Mouse (Mus musculus) forebrain, embryonic 14.5 days (tissue): ENCODE measurements at regions not wholly inside any gene's neighbourhood (a gene's known extent, or its start where the extent isn't known, plus 50 kb on each side); places are given as distances from the start of the nearest gene placed in this dataset.

Source experiments
- ATAC-seq: fragments of 200-750 bp; cut with Nextera tagmentation; 2 replicates; pipeline ENCODE4 v1.8.0; 2017; ENCODE audit warnings: mild to moderate bottlenecking, moderate library complexity
- DNase-seq: peaks from one replicate; pipeline ENCODE4 v3.0.0-alpha.2; 2015; ENCODE audit warnings: low spot score
- H3K27ac ChIP-seq: fragments of 300-500 bp; sonication (generic); 2 replicates; pipeline ENCODE4 v1.5.1; 2014; ENCODE audit warnings: low read depth, mild to moderate bottlenecking, control low read depth, low read length, moderate library complexity
- H3K27me3 ChIP-seq: fragments of 300-500 bp; sonication (generic); replicated peaks from 2 replicates; pipeline ENCODE4 v1.6.1; 2014; ENCODE audit warnings: low read length, control low read depth, mixed read lengths; ENCODE audit not compliant: control insufficient read depth, insufficient read depth
- H3K36me3 ChIP-seq: fragments of 300-500 bp; sonication (generic); 2 replicates; pipeline ENCODE4 v1.6.1; 2014; ENCODE audit warnings: low read length, control low read depth; ENCODE audit not compliant: control insufficient read depth, insufficient read depth
- H3K4me1 ChIP-seq: fragments of 300-500 bp; sonication (generic); 2 replicates; pipeline ENCODE4 v1.6.1; 2014; ENCODE audit warnings: antibody characterized with exemption, low read length, control low read depth; ENCODE audit not compliant: control insufficient read depth, insufficient read depth
- H3K4me2 ChIP-seq: fragments of 300-500 bp; sonication (generic); 2 replicates; pipeline ENCODE4 v1.6.1; 2014; ENCODE audit warnings: mild to moderate bottlenecking, control low read depth, low read length
- H3K4me3 ChIP-seq: fragments of 300-500 bp; sonication (generic); 2 replicates; pipeline ENCODE4 v1.5.1; 2014; ENCODE audit warnings: low read depth, low read length, control low read depth
- H3K9ac ChIP-seq: fragments of 300-500 bp; sonication (generic); 2 replicates; pipeline ENCODE4 v1.6.1; 2014; ENCODE audit warnings: mild to moderate bottlenecking, low read length, control low read depth, moderate library complexity
- H3K9me3 ChIP-seq: fragments of 300-500 bp; sonication (generic); replicated peaks from 2 replicates; pipeline ENCODE4 v1.6.1; 2016; ENCODE audit warnings: low read length, control low read depth, mixed read lengths; ENCODE audit not compliant: control insufficient read depth
- WGBS: fragments of 180-500 bp; shearing (Covaris S2); extraction: QIAGEN DNeasy Blood & Tissue Kit; methylation state at CpG from one replicate; pipeline ENCODE4 v1.1.7; 2014; 5-methylcytosine and 5-hydroxymethylcytosine counted together

DNA sequence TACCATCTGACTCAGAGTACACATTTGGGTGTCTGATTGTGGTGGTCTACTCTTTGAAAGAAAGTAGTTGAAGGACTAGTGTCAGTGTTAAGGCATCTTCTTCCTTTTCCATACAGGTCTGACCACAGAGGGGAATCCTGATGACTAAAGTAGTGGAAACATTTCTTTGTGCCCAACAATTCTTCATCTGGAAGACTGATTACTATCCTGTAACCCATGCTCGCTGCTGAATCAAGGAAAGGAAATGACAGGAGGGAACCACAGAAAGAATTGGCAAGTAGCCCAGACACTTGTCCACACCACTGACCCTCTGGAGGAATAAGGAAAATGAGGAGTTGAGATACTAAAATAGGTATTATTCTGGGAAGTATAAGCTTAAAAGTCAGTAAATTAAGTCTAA is 162.3 kb downstream of the 4933402N22Rik start:
- no peak for ATAC-seq
- H3K27ac ChIP-seq, result no peak overlapping the region
- DNase-seq, result no peak
- H3K4me2 ChIP-seq, result no peak overlapping the region
- H3K9ac ChIP-seq, result no peak overlapping the region
- H3K9me3 ChIP-seq, result no peaks in the 10 kb centered on the region
- 75% methylated on average over 1 of the region's 1 CpGs for WGBS
- H3K36me3 ChIP-seq, result no peaks in the 10 kb centered on the region
- H3K4me1 ChIP-seq, result no peaks in the 10 kb centered on the region
- H3K4me3 ChIP-seq, result no peak overlapping the region
- H3K27me3 ChIP-seq, result no peaks in the 10 kb centered on the region

GRCm38 (mm10) chr5:12093680-12094079 is 175.8 kb downstream of the 4933402N22Rik start:
- DNase-seq, result no peak
- no peak overlapping the region for H3K9ac ChIP-seq
- no peak overlapping the region for H3K27ac ChIP-seq
- H3K27me3 ChIP-seq, result no peaks in the 10 kb centered on the region
- WGBS, result 90% methylated on average over 1 of the region's 1 CpGs
- no peaks in the 10 kb centered on the region for H3K9me3 ChIP-seq
- H3K4me3 ChIP-seq, result no peak overlapping the region
- H3K4me2 ChIP-seq, result no peak overlapping the region
- no peak for ATAC-seq
- H3K36me3 ChIP-seq, result no peaks in the 10 kb centered on the region
- H3K4me1 ChIP-seq, result no peaks in the 10 kb centered on the region

DNA sequence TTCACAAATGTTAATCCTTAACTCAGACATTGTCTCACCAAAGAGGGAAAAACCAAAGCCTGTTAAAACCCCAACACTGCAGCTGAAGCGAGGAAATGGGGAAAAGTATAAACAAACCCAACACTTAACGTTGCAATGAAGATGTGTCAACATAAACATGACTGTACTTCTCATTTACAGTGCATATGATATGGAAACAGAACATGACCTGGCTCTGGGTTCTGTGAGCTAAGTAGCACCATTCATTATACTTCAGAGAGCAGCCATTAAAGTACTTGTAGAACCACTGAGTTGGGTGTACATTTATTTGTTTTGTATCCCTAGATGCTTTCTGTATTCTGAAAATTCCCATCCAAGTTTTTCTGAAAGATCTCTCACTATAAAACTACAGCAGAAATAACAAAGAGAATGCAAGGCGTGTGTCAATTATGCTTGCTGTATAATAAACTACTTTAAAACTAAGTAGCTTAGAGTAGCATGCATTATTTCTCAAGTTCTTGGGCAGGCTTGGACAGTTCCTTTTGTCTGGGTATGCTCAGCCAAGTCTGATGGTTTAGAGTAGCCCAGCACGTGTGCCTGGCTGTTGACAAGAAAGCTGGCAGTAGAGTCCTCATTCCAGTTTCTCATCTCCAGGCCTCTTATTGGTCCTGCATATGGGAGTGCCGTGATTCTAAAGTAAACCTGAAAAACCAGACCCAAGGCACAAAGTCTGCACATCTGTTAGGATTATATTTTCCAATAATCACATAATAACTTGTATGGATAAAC is 198.9 kb downstream of the 4933402N22Rik start:
- ATAC-seq (no peak), DNase-seq (no peak)
- Histone ChIP-seq H3K9me3 (no peaks in the 10 kb centered on the region), H3K4me2 (no peak overlapping the region), H3K36me3 (no peaks in the 10 kb centered on the region), H3K4me3 (no peak overlapping the region), H3K27ac (no peak overlapping the region), H3K4me1 (no peaks in the 10 kb centered on the region), H3K9ac (no peak overlapping the region), H3K27me3 (no peaks in the 10 kb centered on the region)
- 73% methylated on average over 5 of the region's 5 CpGs for WGBS

DNA sequence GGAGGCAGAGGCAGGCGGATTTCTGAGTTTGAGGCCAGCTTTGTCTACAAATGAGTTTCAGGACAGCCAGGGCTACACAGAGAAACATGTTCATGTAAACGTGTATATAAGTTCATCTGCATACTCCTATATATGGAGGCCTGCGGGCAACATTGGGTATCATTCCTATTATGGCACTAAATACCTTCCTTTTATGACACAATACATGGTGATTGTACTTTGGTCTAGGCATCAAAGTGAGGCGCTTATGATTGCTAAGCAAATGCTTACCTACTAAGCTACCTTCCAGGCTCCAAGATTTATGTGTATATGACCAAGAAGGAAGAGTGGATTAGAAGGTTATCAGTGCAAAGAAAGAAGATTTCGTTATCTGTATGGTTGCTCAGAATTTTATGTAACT is 207.1 kb downstream of the 4933402N22Rik start:
- Histone ChIP-seq H3K27ac (no peak overlapping the region), H3K27me3 (no peaks in the 10 kb centered on the region), H3K9ac (no peak overlapping the region), H3K36me3 (no peaks in the 10 kb centered on the region), H3K9me3 (no peaks in the 10 kb centered on the region), H3K4me3 (no peak overlapping the region), H3K4me2 (no peak overlapping the region), H3K4me1 (no peaks in the 10 kb centered on the region)
- ATAC-seq, result no peak
- no peak for DNase-seq
- WGBS, result 90% methylated on average over 5 of the region's 5 CpGs

DNA sequence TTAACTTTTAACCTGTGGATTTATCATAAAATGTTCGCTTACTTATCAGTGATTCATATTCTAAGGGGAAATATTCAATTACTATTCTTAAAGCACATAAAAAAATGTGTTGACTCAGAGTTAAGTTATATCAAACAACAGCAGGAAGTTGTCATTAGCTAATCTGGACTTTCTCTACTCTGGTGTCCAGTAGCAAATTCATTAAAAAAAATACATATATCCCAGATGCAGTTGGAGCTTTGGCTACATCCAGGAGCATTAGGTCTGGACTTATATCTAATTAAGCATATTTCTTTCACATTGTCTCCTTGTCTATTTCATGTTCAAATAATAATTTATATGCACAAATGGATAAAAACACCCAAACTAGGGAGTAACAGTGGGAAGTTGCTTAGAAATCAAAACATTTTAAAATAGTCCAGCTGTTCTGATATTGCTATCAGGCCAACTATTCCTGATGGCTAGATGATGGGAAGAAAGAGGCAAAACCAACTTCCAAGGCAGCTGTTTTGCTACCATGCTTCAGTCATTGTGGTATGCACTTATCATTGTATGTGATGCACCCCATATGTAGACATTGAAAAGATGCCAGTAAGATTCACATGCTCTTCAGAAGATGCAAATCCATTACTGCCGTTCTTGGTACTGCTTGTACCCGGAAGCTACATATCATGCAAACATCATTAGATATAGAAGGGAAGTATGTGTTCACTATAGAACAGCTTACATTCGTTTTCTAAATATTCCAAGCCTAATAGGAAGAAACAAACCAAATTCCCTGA is 209.8 kb downstream of the 4933402N22Rik start:
- Histone ChIP-seq H3K9ac (no peak overlapping the region), H3K4me2 (no peak overlapping the region), H3K27me3 (no peaks in the 10 kb centered on the region), H3K9me3 (no peaks in the 10 kb centered on the region), H3K4me3 (no peak overlapping the region), H3K27ac (no peak overlapping the region), H3K36me3 (no peaks in the 10 kb centered on the region), H3K4me1 (no peaks in the 10 kb centered on the region)
- DNase-seq (no peak), ATAC-seq (no peak)
- 83% methylated on average over 4 of the region's 4 CpGs for WGBS

GRCm38 (mm10) chr5:12138961-12139360 is 221.1 kb downstream of the 4933402N22Rik start:
- Histone ChIP-seq H3K4me1 (no peaks in the 10 kb centered on the region), H3K27ac (no peak overlapping the region), H3K4me2 (no peak overlapping the region), H3K9me3 (no peaks in the 10 kb centered on the region), H3K36me3 (no peaks in the 10 kb centered on the region), H3K27me3 (no peaks in the 10 kb centered on the region), H3K9ac (no peak overlapping the region), H3K4me3 (no peak overlapping the region)
- ATAC-seq, result no peak
- DNase-seq, result no peak

- Histone ChIP-seq H3K4me3 (no peak overlapping the region), H3K9me3 (no peaks in the 10 kb centered on the region), H3K36me3 (no peaks in the 10 kb centered on the region), H3K4me2 (no peak overlapping the region), H3K27ac (no peak overlapping the region), H3K9ac (no peak overlapping the region), H3K27me3 (no peaks in the 10 kb centered on the region), H3K4me1 (no peaks in the 10 kb centered on the region)
- ATAC-seq, result no peak
- 58% methylated on average over 4 of the region's 4 CpGs for WGBS
- DNase-seq, result no peak
Observed at GRCm38 (mm10) chr5:12153295-12153694, 229.9 kb upstream of the Sema3d start.

GRCm38 (mm10) chr5:12154551-12155091 is 228.6 kb upstream of the Sema3d start:
- WGBS, result 50% methylated on average over 3 of the region's 3 CpGs
- Histone ChIP-seq H3K4me1 (no peaks in the 10 kb centered on the region), H3K4me3 (no peak overlapping the region), H3K36me3 (no peaks in the 10 kb centered on the region), H3K9ac (no peak overlapping the region), H3K4me2 (no peak overlapping the region), H3K27me3 (no peaks in the 10 kb centered on the region), H3K27ac (no peak overlapping the region), H3K9me3 (no peaks in the 10 kb centered on the region)
- DNase-seq (no peak), ATAC-seq (no peak)

GRCm38 (mm10) chr5:12191681-12192080 is 191.5 kb upstream of the Sema3d start:
- no peak overlapping the region for H3K4me2 ChIP-seq
- 80% methylated on average over 1 of the region's 1 CpGs for WGBS
- no peaks in the 10 kb centered on the region for H3K27me3 ChIP-seq
- no peaks in the 10 kb centered on the region for H3K4me1 ChIP-seq
- H3K27ac ChIP-seq, result no peak overlapping the region
- peak; percentile 3 for DNase-seq
- no peak overlapping the region for H3K4me3 ChIP-seq
- H3K9me3 ChIP-seq, result no peaks in the 10 kb centered on the region
- no peak for ATAC-seq
- no peaks in the 10 kb centered on the region for H3K36me3 ChIP-seq
- no peak overlapping the region for H3K9ac ChIP-seq
